Mouse (Mus musculus) cerebellum, adult 2 months (tissue): ENCODE results near the gene Aldh16a1.

Experiments used
- CTCF ChIP-seq: fragments of 200-500 bp; IDR thresholded peaks from 2 replicates; pipeline ENCODE4 v1.5.1; 2011; ENCODE audit warnings: low read depth, mild to moderate bottlenecking, control low read depth, low read length, moderate library complexity, borderline replicate concordance; ENCODE audit not compliant: insufficient read depth
- POLR2A ChIP-seq: fragments of 200-500 bp; IDR thresholded peaks from 2 replicates; pipeline ENCODE4 v1.6.1; 2011; ENCODE audit warnings: low read length, control low read depth, borderline replicate concordance; ENCODE audit not compliant: insufficient read depth

DNA sequence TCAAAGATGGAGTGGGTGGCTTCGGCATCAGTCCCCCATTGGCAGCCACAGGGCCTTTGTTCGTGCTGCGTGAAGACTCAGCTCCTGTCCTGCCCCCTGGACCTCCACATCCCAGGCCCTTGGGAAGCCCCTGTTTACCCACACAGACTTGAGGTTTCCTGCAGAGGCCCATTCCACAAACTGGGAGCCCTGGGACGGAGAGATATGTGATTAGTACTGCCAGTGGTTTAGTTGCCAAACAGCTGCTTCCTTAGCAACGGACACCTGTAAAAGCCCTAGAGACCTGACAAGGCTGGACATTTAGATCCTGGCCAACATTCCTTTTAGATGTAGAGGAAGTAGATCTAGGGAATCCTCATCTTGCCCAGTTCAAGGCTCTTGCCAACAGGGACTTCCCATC is 12.5 kb downstream of the Aldh16a1 start:
- TF ChIP-seq CTCF (no peak), POLR2A (no peak)
